Mouse (Mus musculus): ENCODE data around the gene Pabpc4l.
"Not testable (repeated sequence)": the region's sequence is repeated elsewhere in the genome, so short reads cannot be mapped to it uniquely, and the experiment has no call there.

Pabpc4l gene

DNA sequence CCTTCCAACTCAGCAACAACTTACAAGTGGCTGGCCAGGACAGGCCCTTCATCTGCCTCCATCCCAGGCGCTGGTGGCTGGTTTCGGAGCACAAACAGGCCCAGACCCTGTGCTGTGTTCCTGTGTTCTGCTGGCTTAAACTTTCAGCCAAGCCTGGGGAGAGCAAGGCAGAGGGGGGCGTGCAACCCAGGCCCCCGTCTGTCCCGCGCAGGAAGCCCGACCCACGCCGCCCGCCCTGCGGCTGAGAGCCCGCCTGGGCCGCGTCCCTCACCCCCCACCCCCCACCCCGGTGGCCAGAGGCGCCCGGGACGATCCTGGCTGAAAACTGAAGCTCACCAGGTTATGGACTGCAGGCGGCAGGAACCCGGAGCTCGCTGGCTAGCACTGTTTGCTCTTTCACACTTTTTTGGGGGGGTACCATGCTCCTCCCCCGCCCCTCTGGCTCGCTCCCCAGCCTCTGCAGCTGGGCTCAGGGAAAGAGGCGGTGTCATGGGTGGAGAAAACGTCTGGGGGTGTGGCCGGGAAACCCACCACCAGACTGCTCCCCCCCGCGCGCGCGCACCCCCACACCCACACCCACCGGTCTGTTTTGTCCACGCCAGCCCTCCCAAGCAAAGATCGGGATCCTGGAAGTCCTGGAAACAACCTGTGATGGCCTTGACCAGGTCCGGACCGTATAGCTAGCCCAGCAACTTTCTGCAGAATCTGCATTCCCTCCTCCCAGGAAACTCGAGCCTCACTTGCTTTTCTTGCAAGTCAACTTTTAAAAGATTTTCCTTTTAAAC is at the start of gene Pabpc4l:
TSS of gene Pabpc4l (minus strand) at position 739 of the 785 bp plus-strand sequence.
- peak; percentile 38 for DNase-seq

GRCm38 (mm10) chr3:46490989-46491259 is 42.9 kb upstream of the Pabpc4l start:
- DNase-seq: no peak

DNA sequence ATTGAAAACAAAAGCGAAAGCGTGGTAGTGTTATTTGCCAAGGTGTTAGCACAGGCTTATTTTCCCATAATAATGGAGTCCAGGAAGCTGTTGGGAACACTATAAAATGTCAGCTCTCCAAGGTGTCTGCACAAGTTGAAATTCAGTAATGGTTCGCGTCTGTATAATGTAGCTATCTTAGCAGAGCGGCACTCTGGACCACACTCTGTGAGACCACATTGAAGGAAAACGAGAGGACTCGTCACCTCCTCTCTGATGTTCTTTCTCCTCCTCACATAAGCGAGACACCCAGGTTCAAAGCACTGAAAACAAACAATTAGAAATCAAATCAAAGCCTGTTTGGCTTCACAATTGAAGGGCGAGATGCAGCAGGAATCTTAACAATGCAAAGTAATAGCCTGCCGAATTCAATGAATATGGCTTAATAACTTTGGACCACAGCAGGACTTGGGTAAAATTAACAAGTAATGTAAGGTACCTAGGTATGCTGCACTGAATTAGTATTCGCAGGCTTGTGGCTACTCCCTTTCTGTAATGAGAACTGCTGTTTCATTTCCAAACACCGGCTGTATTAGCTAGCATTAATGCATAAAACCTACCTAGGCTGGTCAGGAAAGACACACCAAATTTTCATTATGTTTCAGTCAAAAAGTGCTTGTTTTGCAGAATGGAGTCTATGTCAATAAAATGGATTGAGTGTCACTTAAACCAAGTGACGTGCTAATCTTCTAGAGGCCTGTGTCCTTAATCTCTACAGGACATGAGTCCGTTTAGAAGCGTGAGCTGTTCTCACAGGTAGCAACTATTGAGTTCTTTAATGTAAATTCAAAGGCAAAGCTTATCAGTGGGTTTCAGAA is 42.3 kb upstream of the Pabpc4l start:
- no peak for DNase-seq

- DNase-seq: not testable (repeated sequence)
Measured at GRCm38 (mm10) chr3:46486091-46486490, 38.1 kb upstream of the Pabpc4l start.

- DNase-seq: no peak
Measured at GRCm38 (mm10) chr3:46448266-46448532, 180 bp upstream of the Pabpc4l start.

- DNase-seq: no peak
Measured at GRCm38 (mm10) chr3:46431416-46431815, 16.6 kb downstream of the Pabpc4l start.
